Mouse (Mus musculus): Measurements from ENCODE around the gene Susd1. TPM values are rescaled to one million over a fixed set of nuclear protein-coding genes. Genes with fewer than 3 reads are reported as not detected.

Susd1 gene
- polyA plus RNA-seq, 1 experiment from 2014 or later = 0.70 TPM

- Histone ChIP-seq H3K4me3 (ENCODE audit: low read depth, low read length) (no peak overlapping the region), H3K27me3 (replicated peaks; ENCODE audit: control insufficient read depth, insufficient read depth, low read length) (no peaks in the 10 kb centered on the region), H3K36me3 (ENCODE audit: control insufficient read depth, insufficient read depth, low read length) (no peaks in the 10 kb centered on the region), H3K4me2 (ENCODE audit: low read length) (no peak overlapping the region), H3K27ac (ENCODE audit: low read depth, low read length) (no peak overlapping the region), H3K9me3 (replicated peaks; ENCODE audit: control insufficient read depth, low read length) (no peaks in the 10 kb centered on the region), H3K9ac (ENCODE audit: low read length) (no peak overlapping the region), H3K4me1 (ENCODE audit: control insufficient read depth, insufficient read depth, low read length) (no peaks in the 10 kb centered on the region)
- ATAC-seq = no peak
- no peak for DNase-seq (ENCODE audit: low spot score)
- 89% methylated on average over 8 of the region's 8 CpGs for WGBS
Observed at GRCm38 (mm10) chr4:59302387-59302786, 136.0 kb downstream of the Susd1 start.

- DNase-seq (ENCODE audit: low spot score) (no peak), ATAC-seq (no peak)
- WGBS = 91% methylated on average over 9 of the region's 9 CpGs
- Histone ChIP-seq H3K27ac (ENCODE audit: low read depth, low read length) (no peak overlapping the region), H3K27me3 (replicated peaks; ENCODE audit: control insufficient read depth, insufficient read depth, low read length) (no peaks in the 10 kb centered on the region), H3K9ac (ENCODE audit: low read length) (no peak overlapping the region), H3K4me2 (ENCODE audit: low read length) (no peak overlapping the region), H3K4me1 (ENCODE audit: control insufficient read depth, insufficient read depth, low read length) (no peaks in the 10 kb centered on the region), H3K9me3 (replicated peaks; ENCODE audit: control insufficient read depth, low read length) (no peaks in the 10 kb centered on the region), H3K4me3 (ENCODE audit: low read depth, low read length) (no peak overlapping the region), H3K36me3 (ENCODE audit: control insufficient read depth, insufficient read depth, low read length) (no peaks in the 10 kb centered on the region)
Observed at GRCm38 (mm10) chr4:59301025-59301815, 137.2 kb downstream of the Susd1 start.

GRCm38 (mm10) chr4:59298719-59299496 is 139.5 kb downstream of the Susd1 start:
- no peak for ATAC-seq
- DNase-seq (ENCODE audit: low spot score) = no peak
- WGBS = 77% methylated on average over 7 of the region's 7 CpGs
- H3K9me3 ChIP-seq (replicated peaks; ENCODE audit: control insufficient read depth, low read length) = no peaks in the 10 kb centered on the region
- H3K27ac ChIP-seq (ENCODE audit: low read depth, low read length) = no peak overlapping the region
- H3K27me3 ChIP-seq (replicated peaks; ENCODE audit: control insufficient read depth, insufficient read depth, low read length) = no peaks in the 10 kb centered on the region
- H3K36me3 ChIP-seq (ENCODE audit: control insufficient read depth, insufficient read depth, low read length) = no peaks in the 10 kb centered on the region
- no peak overlapping the region for H3K4me2 ChIP-seq (ENCODE audit: low read length)
- H3K4me1 ChIP-seq (ENCODE audit: control insufficient read depth, insufficient read depth, low read length) = no peaks in the 10 kb centered on the region
- no peak overlapping the region for H3K9ac ChIP-seq (ENCODE audit: low read length)
- H3K4me3 ChIP-seq (ENCODE audit: low read depth, low read length) = no peak overlapping the region

GRCm38 (mm10) chr4:59295127-59295526 is 143.3 kb downstream of the Susd1 start:
- ATAC-seq = no peak
- no peaks in the 10 kb centered on the region for H3K36me3 ChIP-seq (ENCODE audit: control insufficient read depth, insufficient read depth, low read length)
- no peak overlapping the region for H3K27ac ChIP-seq (ENCODE audit: low read depth, low read length)
- no peaks in the 10 kb centered on the region for H3K4me1 ChIP-seq (ENCODE audit: control insufficient read depth, insufficient read depth, low read length)
- no peak overlapping the region for H3K4me3 ChIP-seq (ENCODE audit: low read depth, low read length)
- WGBS = 86% methylated on average over 6 of the region's 6 CpGs
- no peaks in the 10 kb centered on the region for H3K27me3 ChIP-seq (replicated peaks; ENCODE audit: control insufficient read depth, insufficient read depth, low read length)
- no peak overlapping the region for H3K9ac ChIP-seq (ENCODE audit: low read length)
- no peak overlapping the region for H3K4me2 ChIP-seq (ENCODE audit: low read length)
- DNase-seq (ENCODE audit: low spot score) = no peak
- no peaks in the 10 kb centered on the region for H3K9me3 ChIP-seq (replicated peaks; ENCODE audit: control insufficient read depth, low read length)

GRCm38 (mm10) chr4:59294661-59295060 is 143.8 kb downstream of the Susd1 start:
- no peak for ATAC-seq
- WGBS = 86% methylated on average over 3 of the region's 3 CpGs
- no peak overlapping the region for H3K4me2 ChIP-seq (ENCODE audit: low read length)

GRCm38 (mm10) chr4:59291914-59292718 is 146.3 kb downstream of the Susd1 start:
- WGBS = 77% methylated on average over 13 of the region's 13 CpGs
- Histone ChIP-seq H3K9me3 (replicated peaks; ENCODE audit: control insufficient read depth, low read length) (no peaks in the 10 kb centered on the region), H3K9ac (ENCODE audit: low read length) (no peak overlapping the region), H3K36me3 (ENCODE audit: control insufficient read depth, insufficient read depth, low read length) (no peaks in the 10 kb centered on the region), H3K27ac (ENCODE audit: low read depth, low read length) (no peak overlapping the region), H3K4me2 (ENCODE audit: low read length) (no peak overlapping the region), H3K4me1 (ENCODE audit: control insufficient read depth, insufficient read depth, low read length) (no peaks in the 10 kb centered on the region), H3K27me3 (replicated peaks; ENCODE audit: control insufficient read depth, insufficient read depth, low read length) (no peaks in the 10 kb centered on the region), H3K4me3 (ENCODE audit: low read depth, low read length) (no peak overlapping the region)
- no peak for ATAC-seq
- DNase-seq (ENCODE audit: low spot score) = no peak

More at GRCm38 (mm10) chr4:59294661-59295060, 143.8 kb downstream of the Susd1 start:
- Histone ChIP-seq H3K4me1 (ENCODE audit: control insufficient read depth, insufficient read depth, low read length) (no peaks in the 10 kb centered on the region), H3K27ac (ENCODE audit: low read depth, low read length) (no peak overlapping the region), H3K9me3 (replicated peaks; ENCODE audit: control insufficient read depth, low read length) (no peaks in the 10 kb centered on the region), H3K36me3 (ENCODE audit: control insufficient read depth, insufficient read depth, low read length) (no peaks in the 10 kb centered on the region), H3K9ac (ENCODE audit: low read length) (no peak overlapping the region), H3K4me3 (ENCODE audit: low read depth, low read length) (no peak overlapping the region), H3K27me3 (replicated peaks; ENCODE audit: control insufficient read depth, insufficient read depth, low read length) (no peaks in the 10 kb centered on the region)
- no peak for DNase-seq (ENCODE audit: low spot score)

GRCm38 (mm10) chr4:59290972-59291576 is 147.4 kb downstream of the Susd1 start:
- H3K9me3 ChIP-seq (replicated peaks; ENCODE audit: control insufficient read depth, low read length) = no peaks in the 10 kb centered on the region
- DNase-seq (ENCODE audit: low spot score) (no peak), ATAC-seq (no peak)
- H3K4me2 ChIP-seq (ENCODE audit: low read length) = no peak overlapping the region
- H3K9ac ChIP-seq (ENCODE audit: low read length) = no peak overlapping the region
- 83% methylated on average over 6 of the region's 6 CpGs for WGBS
- no peak overlapping the region for H3K4me3 ChIP-seq (ENCODE audit: low read depth, low read length)
- H3K36me3 ChIP-seq (ENCODE audit: control insufficient read depth, insufficient read depth, low read length) = no peaks in the 10 kb centered on the region
- no peak overlapping the region for H3K27ac ChIP-seq (ENCODE audit: low read depth, low read length)
- no peaks in the 10 kb centered on the region for H3K4me1 ChIP-seq (ENCODE audit: control insufficient read depth, insufficient read depth, low read length)
- H3K27me3 ChIP-seq (replicated peaks; ENCODE audit: control insufficient read depth, insufficient read depth, low read length) = no peaks in the 10 kb centered on the region

GRCm38 (mm10) chr4:59287103-59287502 is 151.3 kb downstream of the Susd1 start:
- WGBS = 76% methylated on average over 2 of the region's 2 CpGs
- no peaks in the 10 kb centered on the region for H3K36me3 ChIP-seq (ENCODE audit: control insufficient read depth, insufficient read depth, low read length)
- no peak overlapping the region for H3K4me2 ChIP-seq (ENCODE audit: low read length)
- no peaks in the 10 kb centered on the region for H3K27me3 ChIP-seq (replicated peaks; ENCODE audit: control insufficient read depth, insufficient read depth, low read length)
- H3K9ac ChIP-seq (ENCODE audit: low read length) = no peak overlapping the region
- no peak overlapping the region for H3K4me3 ChIP-seq (ENCODE audit: low read depth, low read length)
- no peaks in the 10 kb centered on the region for H3K4me1 ChIP-seq (ENCODE audit: control insufficient read depth, insufficient read depth, low read length)
- ATAC-seq (no peak), DNase-seq (ENCODE audit: low spot score) (no peak)
- H3K27ac ChIP-seq (ENCODE audit: low read depth, low read length) = no peak overlapping the region
- H3K9me3 ChIP-seq (replicated peaks; ENCODE audit: control insufficient read depth, low read length) = no peaks in the 10 kb centered on the region

Measured in forebrain, embryonic 14.5 days (tissue).